Mouse (Mus musculus): Measurements from ENCODE around the gene Mxra8.

Gene Mxra8

GRCm38 (mm10) chr4:155839483-155839910 is at the start of gene Mxra8:
Gene Mxra8, plus strand, starts transcription at chr4:155839680.
- DNase-seq, result no peak

- no peak for DNase-seq
Measured at GRCm38 (mm10) chr4:155790021-155790489, 49.4 kb upstream of the Mxra8 start, which contains the start of gene Ankrd65. Gene Ankrd65, plus strand, starts transcription at chr4:155790439.

GRCm38 (mm10) chr4:155790650-155791161 is 48.8 kb upstream of the Mxra8 start:
- DNase-seq, result no peak

GRCm38 (mm10) chr4:155791240-155791933 is 48.1 kb upstream of the Mxra8 start:
- no peak for DNase-seq

GRCm38 (mm10) chr4:155793730-155794129 is 45.8 kb upstream of the Mxra8 start:
- no peak for DNase-seq

- DNase-seq, result no peak
Measured at GRCm38 (mm10) chr4:155802075-155802474, 37.4 kb upstream of the Mxra8 start.

- no peak for DNase-seq
Measured at GRCm38 (mm10) chr4:155802741-155803339, 36.6 kb upstream of the Mxra8 start, which contains the start of gene Mrpl20. Gene Mrpl20, plus strand, starts transcription at chr4:155802878.

- peak; percentile 99 for DNase-seq
Measured at GRCm38 (mm10) chr4:155803340-155804041, 36.0 kb upstream of the Mxra8 start.

- no peak for DNase-seq
Measured at GRCm38 (mm10) chr4:155807841-155808240, 31.6 kb upstream of the Mxra8 start.

- DNase-seq, result peak; percentile 95
Measured at GRCm38 (mm10) chr4:155811929-155812664, 27.4 kb upstream of the Mxra8 start, which contains the start of gene Ccnl2. Gene Ccnl2, plus strand, starts transcription at chr4:155812489.

GRCm38 (mm10) chr4:155812665-155813181 is 26.8 kb upstream of the Mxra8 start:
- DNase-seq, result peak; percentile 35

GRCm38 (mm10) chr4:155817533-155817932 is 21.9 kb upstream of the Mxra8 start:
- DNase-seq, result no peak

GRCm38 (mm10) chr4:155821025-155821424 is 18.5 kb upstream of the Mxra8 start:
- no peak for DNase-seq

- no peak for DNase-seq
Measured at GRCm38 (mm10) chr4:155823443-155823842, 16.0 kb upstream of the Mxra8 start.

- DNase-seq, result no peak
Measured at GRCm38 (mm10) chr4:155829866-155830265, 9.6 kb upstream of the Mxra8 start.

GRCm38 (mm10) chr4:155830596-155830995 is 8.9 kb upstream of the Mxra8 start:
- DNase-seq, result no peak

GRCm38 (mm10) chr4:155831205-155831766 is 8.2 kb upstream of the Mxra8 start, which contains the start of gene Aurkaip1:
Gene Aurkaip1, plus strand, starts transcription at chr4:155831272.
- peak; percentile 97 for DNase-seq

GRCm38 (mm10) chr4:155831831-155832230 is 7.6 kb upstream of the Mxra8 start:
- DNase-seq, result no peak

GRCm38 (mm10) chr4:155832321-155832720 is 7.2 kb upstream of the Mxra8 start:
- no peak for DNase-seq

- no peak for DNase-seq
Measured at GRCm38 (mm10) chr4:155833234-155833633, 6.2 kb upstream of the Mxra8 start.

- DNase-seq, result peak; percentile 73
Measured at GRCm38 (mm10) chr4:155833836-155834235, 5.6 kb upstream of the Mxra8 start.
